Mouse (Mus musculus) liver, adult 2 months (tissue): ENCODE measurements around the gene Sertad1.

Experiments
- CTCF ChIP-seq: fragments of 200-500 bp; IDR thresholded peaks from 2 replicates; pipeline ENCODE4 v1.5.1; 2011; ENCODE audit warnings: low read depth, low read length, control low read depth
- POLR2A ChIP-seq: fragments of 200-500 bp; IDR thresholded peaks from 2 replicates; pipeline ENCODE4 v1.6.1; 2011; ENCODE audit warnings: low read length, control low read depth; ENCODE audit not compliant: insufficient read depth; ENCODE audit errors: extremely low read depth

DNA sequence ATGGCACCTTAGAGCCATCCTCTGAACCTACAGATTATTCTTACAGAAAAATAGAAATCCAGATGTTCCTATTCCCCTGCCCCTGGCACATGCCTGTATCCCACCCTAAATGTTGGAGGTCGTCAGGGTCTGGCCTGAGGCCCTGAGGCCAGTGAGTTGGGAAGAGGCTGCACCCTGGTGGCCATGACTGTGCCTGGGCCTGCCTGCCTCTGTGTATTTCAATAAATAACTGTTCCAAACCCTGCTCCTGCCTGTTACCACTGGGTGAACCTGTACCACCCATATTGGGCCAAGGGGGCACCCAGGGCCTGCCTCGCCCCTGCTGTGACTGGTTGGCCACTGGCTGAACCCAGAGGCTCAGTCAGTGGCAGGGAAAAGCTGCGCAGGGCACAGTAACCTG lies 44.2 kb downstream of the Sertad1 start:
- 0 out of 2 replicates have a peak, but pooled peaks have one; percentile 23 for TF ChIP-seq CTCF
- no peak for TF ChIP-seq POLR2A
